Mouse (Mus musculus) urinary bladder, postnatal 25 days (tissue): ENCODE results near the gene Ggta1.
A peak's percentile ranks its signal among the peaks of the same experiment; 100 is the strongest.

Experiments used
- DNase-seq: peaks from one replicate; pipeline ENCODE4 v3.0.0; 2022; ENCODE audit warnings: low spot score

The Ggta1 gene

GRCm38 (mm10) chr2:35490458-35491111, 27.6 kb upstream of the Ggta1 start:
- peak; percentile 32 for DNase-seq

- no peak for DNase-seq
Measured at GRCm38 (mm10) chr2:35487700-35488099, 24.7 kb upstream of the Ggta1 start.

GRCm38 (mm10) chr2:35486981-35487655, 24.1 kb upstream of the Ggta1 start:
- no peak for DNase-seq

GRCm38 (mm10) chr2:35484102-35484501, 21.1 kb upstream of the Ggta1 start:
- DNase-seq: no peak

GRCm38 (mm10) chr2:35483402-35483801, 20.4 kb upstream of the Ggta1 start:
- DNase-seq: no peak

GRCm38 (mm10) chr2:35481322-35481990, 18.4 kb upstream of the Ggta1 start:
- no peak for DNase-seq

GRCm38 (mm10) chr2:35480073-35480472, 17.0 kb upstream of the Ggta1 start:
- no peak for DNase-seq

GRCm38 (mm10) chr2:35478812-35479122, 15.7 kb upstream of the Ggta1 start:
- DNase-seq: no peak

GRCm38 (mm10) chr2:35477999-35478811, 15.2 kb upstream of the Ggta1 start:
- DNase-seq: no peak

- DNase-seq: no peak
Measured at GRCm38 (mm10) chr2:35477321-35477720, 14.3 kb upstream of the Ggta1 start.

GRCm38 (mm10) chr2:35474916-35475315, 11.9 kb upstream of the Ggta1 start:
- no peak for DNase-seq

- no peak for DNase-seq
Measured at GRCm38 (mm10) chr2:35469266-35469665, 6.2 kb upstream of the Ggta1 start.

- no peak for DNase-seq
Measured at GRCm38 (mm10) chr2:35468276-35468675, 5.2 kb upstream of the Ggta1 start.

- DNase-seq: no peak
Measured at GRCm38 (mm10) chr2:35467855-35468254, 4.8 kb upstream of the Ggta1 start.

GRCm38 (mm10) chr2:35465677-35466076, 2.6 kb upstream of the Ggta1 start:
- no peak for DNase-seq

- DNase-seq: no peak
Measured at GRCm38 (mm10) chr2:35464548-35464947, 1.5 kb upstream of the Ggta1 start.

GRCm38 (mm10) chr2:35464089-35464534, 1.1 kb upstream of the Ggta1 start:
- DNase-seq: no peak

- no peak for DNase-seq
Measured at GRCm38 (mm10) chr2:35463372-35464088, 499 bp upstream of the Ggta1 start.

- DNase-seq: no peak
Measured at GRCm38 (mm10) chr2:35461971-35462787, 852 bp downstream of the Ggta1 start.

GRCm38 (mm10) chr2:35461131-35461947, 1.7 kb downstream of the Ggta1 start:
- no peak for DNase-seq
